Mouse (Mus musculus) 3134 (cell line): ENCODE results near the gene Cpeb3.

Experiments used
- DNase-seq: peaks from one replicate; pipeline ENCODE4 v3.0.0-alpha.2; 2011; ENCODE audit warnings: low spot score; ENCODE audit not compliant: insufficient read length; ENCODE audit errors: extremely low read depth

Gene Cpeb3

GRCm38 (mm10) chr19:37050643-37051345 is 157.6 kb downstream of the Cpeb3 start:
- DNase-seq = no peak

GRCm38 (mm10) chr19:37048507-37048906 is 159.9 kb downstream of the Cpeb3 start:
- DNase-seq = no peak

GRCm38 (mm10) chr19:37044431-37044830 is 164.0 kb downstream of the Cpeb3 start:
- no peak for DNase-seq

- no peak for DNase-seq
Measured at GRCm38 (mm10) chr19:37040906-37041305, 167.5 kb downstream of the Cpeb3 start.

- DNase-seq = no peak
Measured at GRCm38 (mm10) chr19:37032364-37032763, 176.0 kb downstream of the Cpeb3 start.

GRCm38 (mm10) chr19:37031446-37031845 is 177.0 kb downstream of the Cpeb3 start:
- no peak for DNase-seq

GRCm38 (mm10) chr19:37029771-37030170 is 178.6 kb downstream of the Cpeb3 start:
- no peak for DNase-seq

GRCm38 (mm10) chr19:37026408-37026807 is 182.0 kb downstream of the Cpeb3 start:
- DNase-seq = no peak

GRCm38 (mm10) chr19:37025839-37026319 is 182.5 kb downstream of the Cpeb3 start:
- DNase-seq = no peak

GRCm38 (mm10) chr19:37022146-37022545 is 186.3 kb downstream of the Cpeb3 start:
- DNase-seq = no peak

- no peak for DNase-seq
Measured at GRCm38 (mm10) chr19:37020951-37021350, 187.4 kb downstream of the Cpeb3 start.

GRCm38 (mm10) chr19:37020531-37020930 is 187.9 kb downstream of the Cpeb3 start:
- no peak for DNase-seq

- no peak for DNase-seq
Measured at GRCm38 (mm10) chr19:37018931-37019330, 189.5 kb downstream of the Cpeb3 start.

- no peak for DNase-seq
Measured at GRCm38 (mm10) chr19:37018411-37018810, 190.0 kb downstream of the Cpeb3 start.

- no peak for DNase-seq
Measured at GRCm38 (mm10) chr19:37016890-37017289, 191.5 kb downstream of the Cpeb3 start.

GRCm38 (mm10) chr19:37014173-37014939 is 194.0 kb downstream of the Cpeb3 start:
- DNase-seq = no peak

- no peak for DNase-seq
Measured at GRCm38 (mm10) chr19:37013461-37013860, 194.9 kb downstream of the Cpeb3 start.

GRCm38 (mm10) chr19:37009878-37010281 is 198.5 kb downstream of the Cpeb3 start:
- no peak for DNase-seq

GRCm38 (mm10) chr19:37004557-37004956 is 203.8 kb downstream of the Cpeb3 start:
- DNase-seq = no peak
